Mouse (Mus musculus): ENCODE data around the gene Tesmin.
A peak's percentile ranks its signal among the peaks of the same experiment; 100 is the strongest.

Tesmin gene

GRCm38 (mm10) chr19:3450714-3451113, 62.1 kb downstream of the Tesmin start:
- no peak for DNase-seq

- peak; percentile 71 to 73 for DNase-seq
Observed at GRCm38 (mm10) chr19:3451170-3451569, 62.5 kb downstream of the Tesmin start.

- DNase-seq: peak; percentile 21 to 31
Observed at GRCm38 (mm10) chr19:3451649-3452048, 63.0 kb downstream of the Tesmin start.
